Mouse (Mus musculus) pancreas, adult 10 weeks (tissue): ENCODE measurements around the gene Gm36864. TPM values are rescaled to one million over a fixed set of nuclear protein-coding genes. Genes with fewer than 3 reads are reported as not detected.

Experiments
- polyA plus RNA-seq: library from polyadenylated mRNA; stranded (reverse); fragments of 350-450 nt; fragmentation: Illumina TruSeq; extraction: RNeasy Lipid Tissue Mini Kit (QIAGEN cat#74804); gene quantifications from one replicate; pipeline ENCODE4 v1.2.3, GENCODE M21; 2015; ENCODE audit warnings: low read depth, low replicate concordance; ENCODE audit not compliant: insufficient read depth

The Gm36864 gene
- not detected for polyA plus RNA-seq

DNA sequence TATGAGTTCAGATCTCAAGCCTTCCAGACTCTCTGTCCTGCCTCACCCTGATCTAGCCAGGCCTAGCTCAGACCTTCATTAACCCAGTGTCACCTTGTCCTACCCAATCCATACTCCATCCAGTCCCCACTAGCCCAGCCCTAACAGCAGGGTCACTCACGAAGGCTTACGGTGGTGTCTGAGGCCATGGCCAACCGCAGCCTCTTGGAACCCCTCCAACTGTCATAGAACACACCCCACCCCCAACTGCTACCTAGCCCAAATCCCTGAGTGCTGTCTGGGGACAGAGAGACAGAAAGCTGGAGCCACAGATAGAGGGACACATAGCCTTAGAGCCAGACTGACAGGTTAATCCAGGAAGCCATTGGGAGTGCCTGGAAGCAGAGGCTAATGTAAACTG is at the start of gene Gm36864:
TSS of gene Gm36864 (plus strand) at position 269 of the 400 bp plus-strand sequence.

DNA sequence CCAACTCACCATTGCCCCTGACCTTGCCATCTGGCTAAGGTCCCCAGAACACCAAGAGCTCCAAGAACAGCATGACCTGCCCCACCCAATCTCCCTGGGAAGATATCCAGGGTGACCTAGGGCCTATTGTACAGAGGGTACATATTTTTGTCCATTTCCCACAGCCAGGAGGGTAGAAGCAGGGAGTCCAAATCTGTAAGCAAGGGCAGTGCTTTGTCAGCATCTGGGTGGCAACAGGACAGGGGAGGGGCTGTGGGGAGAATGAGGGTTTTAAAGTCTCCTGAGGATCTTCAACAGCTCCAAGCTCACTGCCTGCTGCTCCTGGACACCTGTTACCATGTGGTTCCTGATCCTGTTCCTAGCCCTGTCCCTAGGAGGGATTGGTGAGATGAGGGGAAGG is 48.0 kb upstream of the Gm36864 start, which contains the start of gene Klk1b24:
TSS of gene Klk1b24 (plus strand) at position 301 of the 400 bp plus-strand sequence.

DNA sequence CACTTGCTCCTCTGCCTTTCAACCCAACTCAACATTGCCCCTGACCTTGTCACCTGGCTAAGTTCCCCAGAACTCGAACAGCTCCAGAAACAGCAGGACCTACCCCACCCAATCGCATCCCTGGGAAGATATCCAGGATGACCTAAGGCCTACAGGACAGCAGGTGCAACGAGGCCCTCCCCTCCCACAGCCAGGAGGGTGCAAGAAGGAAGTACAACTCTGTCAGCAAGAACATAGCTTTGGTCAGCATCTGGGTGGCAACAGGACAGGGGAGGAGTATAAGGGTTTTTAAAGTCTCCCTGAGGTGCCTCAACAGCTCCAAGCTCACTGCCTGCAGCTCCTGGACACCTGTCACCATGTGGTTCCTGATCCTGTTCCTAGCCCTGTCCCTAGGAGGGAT is 38.1 kb upstream of the Gm36864 start, which contains the start of gene Klk1b3:
TSS of gene Klk1b3 (plus strand) at position 301 of the 400 bp plus-strand sequence.

DNA sequence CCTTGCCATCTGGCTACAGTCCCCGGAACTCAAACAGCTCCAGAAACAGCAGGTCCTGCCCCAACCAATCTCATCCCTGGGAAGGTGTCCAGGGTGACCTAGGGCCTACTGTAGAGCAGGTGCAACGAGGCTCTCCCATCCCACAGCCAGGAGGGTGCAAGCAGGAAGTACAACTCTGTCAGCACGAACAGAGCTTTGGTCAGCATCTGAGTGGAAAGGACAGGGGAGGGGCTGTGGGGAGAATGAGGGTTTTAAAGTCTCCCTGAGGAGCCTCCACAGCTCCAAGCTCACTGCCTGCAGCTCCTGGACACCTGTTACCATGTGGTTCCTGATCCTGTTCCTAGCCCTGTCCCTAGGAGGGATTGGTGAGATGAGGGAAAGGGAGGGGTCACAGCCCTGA is 28.8 kb upstream of the Gm36864 start, which contains the start of gene Klk1b4:
TSS of gene Klk1b4 (plus strand) at position 301 of the 400 bp plus-strand sequence.

DNA sequence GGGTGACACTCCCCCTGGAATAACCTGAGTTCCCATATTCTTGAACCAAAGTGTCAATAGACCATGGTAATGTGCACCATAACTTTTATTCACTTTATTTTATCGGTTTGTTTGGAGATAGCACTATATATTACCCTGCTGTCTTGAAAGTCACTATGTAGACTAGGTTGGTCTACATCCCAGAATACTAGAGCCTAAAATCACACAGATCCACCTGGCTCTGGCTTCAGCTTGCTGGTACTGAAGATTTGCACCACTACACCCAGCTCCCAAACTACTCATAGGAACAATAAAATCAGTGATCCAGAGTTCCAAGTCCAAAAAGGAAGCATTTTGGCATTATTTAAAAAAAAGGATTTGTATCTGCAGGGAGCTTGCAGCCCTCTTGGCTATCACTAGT is 20.3 kb upstream of the Gm36864 start, which contains the start of gene Klk1b5:
TSS of gene Klk1b5 (plus strand) at position 301 of the 400 bp plus-strand sequence.

DNA sequence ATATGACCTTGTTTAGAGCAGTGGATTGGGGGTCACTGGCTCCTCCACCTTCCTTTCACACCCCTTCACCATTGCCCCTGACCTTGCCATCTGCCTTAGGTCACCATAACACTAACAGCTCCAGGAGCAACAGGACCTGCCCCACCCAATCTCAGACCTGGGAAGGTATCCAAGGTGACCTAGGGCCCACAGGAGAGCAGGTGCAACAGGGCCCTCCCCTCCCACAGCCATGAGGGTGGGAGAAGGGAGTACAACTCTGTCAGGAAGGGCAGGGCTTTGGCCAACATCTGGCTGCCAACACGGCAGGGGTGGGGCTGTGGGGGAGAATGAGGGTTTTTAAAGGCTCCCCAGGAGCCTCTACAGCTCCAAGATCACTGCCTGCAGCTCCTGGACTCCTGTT is 10.9 kb upstream of the Gm36864 start, which contains the start of gene Klk1:
TSS of gene Klk1 (plus strand) at position 285 of the 400 bp plus-strand sequence.

DNA sequence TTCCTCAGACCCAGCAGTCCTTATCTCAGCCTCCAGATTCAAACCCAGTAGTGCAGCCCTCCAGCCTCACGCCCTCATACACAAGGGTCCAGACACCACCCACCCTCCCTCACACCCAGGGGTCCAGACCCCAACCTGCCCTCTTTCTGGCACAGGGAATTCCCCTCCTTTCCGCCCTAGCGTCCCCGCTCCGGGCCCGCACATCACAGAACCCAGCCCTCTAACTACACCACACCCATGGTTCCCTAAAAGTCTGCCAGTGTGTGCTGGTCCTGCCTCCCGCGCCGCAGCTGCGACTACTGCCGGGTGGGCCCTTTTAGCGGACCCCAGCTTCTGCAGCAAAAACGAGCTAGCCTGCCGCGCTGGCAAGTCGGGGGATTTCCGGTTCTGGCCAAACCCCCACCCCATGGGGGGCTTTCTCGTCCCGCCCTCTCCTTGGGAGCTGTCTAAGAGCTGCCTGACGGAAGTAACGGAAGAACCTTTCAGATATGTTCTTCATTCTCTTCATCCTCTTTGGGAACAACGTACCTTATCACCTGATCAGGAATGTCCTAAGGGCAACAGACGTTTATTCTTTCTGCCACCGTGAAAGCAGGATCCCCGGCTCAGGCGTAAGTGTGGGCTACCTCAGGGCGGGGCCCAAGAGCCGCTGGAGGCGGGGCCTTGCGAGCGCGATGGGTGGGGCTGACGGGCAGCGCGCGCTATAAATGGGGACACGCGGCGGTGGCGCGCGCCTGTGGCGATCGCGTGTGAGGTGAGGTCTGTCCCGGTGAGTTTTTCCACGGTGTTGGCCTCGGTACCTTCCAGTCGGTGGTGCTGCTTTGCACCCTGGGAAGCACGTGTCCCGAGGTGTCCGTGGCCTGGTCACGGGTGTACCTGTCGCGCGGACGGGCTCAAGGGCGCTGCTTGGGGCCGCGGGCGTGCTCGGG is 10.3 kb downstream of the Gm36864 start, which contains the start of the genes 1700028J19Rik and 2410002F23Rik:
TSS of gene 1700028J19Rik (minus strand) at position 641 of the 929 bp plus-strand sequence.
TSS of gene 2410002F23Rik (plus strand) at position 668 of the 929 bp plus-strand sequence.

DNA sequence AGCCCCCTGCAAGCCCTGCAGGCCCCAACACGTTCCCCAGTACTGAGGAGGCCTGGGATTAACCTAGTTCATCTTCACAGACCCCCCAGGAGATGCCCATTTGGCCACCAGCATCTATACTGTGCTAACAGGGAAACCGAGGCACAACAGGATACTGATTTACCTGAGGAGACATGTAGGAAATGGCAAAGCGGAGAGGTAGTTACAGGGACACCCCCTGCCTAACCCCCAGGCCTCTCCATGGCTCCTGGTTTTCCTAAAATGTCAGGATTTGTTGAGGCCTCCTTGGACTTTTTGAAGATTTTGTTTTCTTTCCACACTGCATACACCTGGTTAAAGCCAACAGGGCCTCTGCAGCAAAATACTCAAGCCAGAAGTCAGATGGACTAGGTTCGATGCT is 21.3 kb downstream of the Gm36864 start, which contains the start of gene Acp4:
TSS of gene Acp4 (minus strand) at position 101 of the 400 bp plus-strand sequence.

DNA sequence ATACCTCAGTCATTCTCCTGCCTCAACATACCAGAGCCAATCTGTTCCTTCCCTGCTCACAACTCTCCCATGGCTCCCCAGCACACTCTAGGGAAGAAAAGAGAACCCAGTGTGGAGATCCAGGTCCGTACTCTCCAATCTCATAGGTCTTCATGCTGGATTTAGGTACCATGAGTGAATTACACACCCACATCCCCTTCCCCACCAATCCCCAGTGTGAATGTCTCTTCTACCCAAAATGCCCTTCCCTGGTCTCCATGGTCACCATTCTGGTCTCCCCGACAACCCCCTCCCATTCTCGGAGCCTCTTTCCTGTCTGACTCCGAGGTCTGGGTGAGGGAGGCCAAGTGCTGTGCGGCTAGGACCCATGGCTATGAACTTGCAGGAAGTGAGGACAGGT is 25.2 kb downstream of the Gm36864 start, which contains the start of gene Gm15517:
TSS of gene Gm15517 (plus strand) at position 301 of the 400 bp plus-strand sequence.

Other genes with a start within 250 kb of the Gm36864 start
- 4.9 TPM for gene Klk1b11, start 240.3 kb upstream of the Gm36864 start, polyA plus RNA-seq
- gene Klk1b26, start 224.0 kb upstream of the Gm36864 start, polyA plus RNA-seq, result 1.6 TPM
- gene Klk1b27, start 183.9 kb upstream of the Gm36864 start, polyA plus RNA-seq, result 1.0 TPM
- gene Klk1b21, start 133.8 kb upstream of the Gm36864 start, polyA plus RNA-seq, result not detected
- not detected for gene Klk1b22, start 123.5 kb upstream of the Gm36864 start, polyA plus RNA-seq
- gene Klk1b16, start 99.4 kb upstream of the Gm36864 start, polyA plus RNA-seq, result not detected
- 8.0 TPM for gene Klk1b24, start 47.9 kb upstream of the Gm36864 start, polyA plus RNA-seq
- 12.3 TPM for gene Klk1b3, start 38.0 kb upstream of the Gm36864 start, polyA plus RNA-seq
- 12.1 TPM for gene Klk1b4, start 28.7 kb upstream of the Gm36864 start, polyA plus RNA-seq
- gene Klk1b5, start 20.2 kb upstream of the Gm36864 start, polyA plus RNA-seq, result 50.2 TPM
- 6,154 TPM for gene Klk1, start 10.8 kb upstream of the Gm36864 start, polyA plus RNA-seq
- gene 1700028J19Rik, start 10.5 kb downstream of the Gm36864 start, polyA plus RNA-seq, result 0.65 TPM
- 32.6 TPM for gene 2410002F23Rik, start 10.5 kb downstream of the Gm36864 start, polyA plus RNA-seq
- gene Acp4, start 21.2 kb downstream of the Gm36864 start, polyA plus RNA-seq, result not detected
- gene Gm15517, start 25.3 kb downstream of the Gm36864 start, polyA plus RNA-seq, result not detected
- gene Clec11a, start 70.7 kb downstream of the Gm36864 start, polyA plus RNA-seq, result 2.9 TPM
- gene Shank1, start 74.1 kb downstream of the Gm36864 start, polyA plus RNA-seq, result 9.9 TPM
- 4.6 TPM for gene Syt3, start 147.9 kb downstream of the Gm36864 start, polyA plus RNA-seq
- not detected for gene 1700008O03Rik, start 149.6 kb downstream of the Gm36864 start, polyA plus RNA-seq
- not detected for gene Lrrc4b, start 192.8 kb downstream of the Gm36864 start, polyA plus RNA-seq
- not detected for gene Aspdh, start 229.2 kb downstream of the Gm36864 start, polyA plus RNA-seq
- 38.2 TPM for gene Josd2, start 231.8 kb downstream of the Gm36864 start, polyA plus RNA-seq